ENCODE assay signal across 9 mouse cellular contexts in genomic region chr5:103998739-103999138, GRCm38 (mm10). TPM values are rescaled to one million over a fixed set of nuclear protein-coding genes. Genes with fewer than 3 reads are reported as not detected.
DNase-seq lines count a peak whose midpoint lies in the region; ATAC-seq lines count a peak whose summit lies in the region.
"Had no signal": no experiment of that assay in that cellular context is flagged by ENCODE, and none has a peak within 500 bp of the region (broad histone marks: within the 10 kb centered on the region; RNA-seq: fewer than 3 reads in every experiment).

No protein-coding gene starts in this region.

- no peaks in the 10 kb centered on the region for H3K4me1 ChIP-seq in heart, embryonic 10.5 days

- H3K27me3 ChIP-seq in heart, embryonic 10.5 days (ENCODE audit: insufficient read depth, poor library complexity, severe bottlenecking), result no peaks in the 10 kb centered on the region

- peaks cover 6% of the 10 kb centered on the region; the same call in 1 of the 2 replicates for H3K36me3 ChIP-seq in heart, embryonic 10.5 days

- H3K4me3 ChIP-seq in heart, embryonic 10.5 days, result no peak overlapping the region

- DNase-seq in heart, adult 11 months, result peak; percentile 94
- DNase-seq in heart, embryonic 10.5 days (ENCODE audit: low spot score), result no peak
- peak; percentile 41 for DNase-seq in 416B (ENCODE audit: low read depth)
- DNase-seq in adrenal gland, postnatal 14 days, result peak; percentile 54
- no peak for DNase-seq in kidney, postnatal 4 days
- no peak for DNase-seq in thymus, postnatal 0 days (ENCODE audit: low spot score)
- no peak for DNase-seq in thymus, postnatal 36 days
- DNase-seq: kidney, adult 18-20 months had no signal

- WGBS in heart, embryonic 10.5 days, result 64% methylated on average over 5 of the region's 5 CpGs

- H3K9me3 ChIP-seq in heart, embryonic 10.5 days, result no peaks in the 10 kb centered on the region

- H3K27ac ChIP-seq in heart, embryonic 10.5 days, result no peak overlapping the region

- ATAC-seq in erythroid progenitor cell, adult 5-6 weeks (replicated peaks; ENCODE audit: low FRiP score, poor library complexity, severe bottlenecking), result peak; percentile 65; the same call in 1 of the 2 replicates

RNA-seq across cellular contexts. Expression of gene Hsd17b13, which starts 21.5 kb away (rescaled TPM):
- not detected in 2 replicates for polyA plus RNA-seq in heart, embryonic 10.5 days (2016; fragmentation: Nextera tagmentation; extraction: Ambion mirVana)
- 3.9 and 81.6 TPM in 2 replicates for total RNA-seq in adrenal gland, postnatal 14 days (2021)
- total RNA-seq in erythroid progenitor cell, adult 5-6 weeks (2015; ENCODE audit: low replicate concordance), result not detected in 2 replicates
- not detected in 2 replicates for total RNA-seq in erythroid progenitor cell, adult 5-6 weeks (2017; ENCODE audit: low replicate concordance)
- 0.12 TPM in 2 replicates for polyA plus RNA-seq in thymus, postnatal 0 days (2015; fragmentation: Nextera tagmentation; extraction: Ambion mirVana)

RNA-seq across cellular contexts. Expression of gene Hsd17b11, which starts 23.0 kb away (rescaled TPM):
- polyA plus RNA-seq in heart, embryonic 10.5 days (2016; fragmentation: Nextera tagmentation; extraction: Ambion mirVana), result 2.5 and 3.6 TPM in 2 replicates
- total RNA-seq in adrenal gland, postnatal 14 days (2021), result 51.0 and 60.5 TPM in 2 replicates
- 10.8 and 18.0 TPM in 2 replicates for total RNA-seq in erythroid progenitor cell, adult 5-6 weeks (2015; ENCODE audit: low replicate concordance)
- 4.7 and 9.0 TPM in 2 replicates for total RNA-seq in erythroid progenitor cell, adult 5-6 weeks (2017; ENCODE audit: low replicate concordance)
- 3.9 and 5.7 TPM in 2 replicates for polyA plus RNA-seq in thymus, postnatal 0 days (2015; fragmentation: Nextera tagmentation; extraction: Ambion mirVana)

RNA-seq across cellular contexts. Expression of gene Nudt9, which starts 47.4 kb away (rescaled TPM):
- polyA plus RNA-seq in heart, embryonic 10.5 days (2016; fragmentation: Nextera tagmentation; extraction: Ambion mirVana), result 55.5 and 68.7 TPM in 2 replicates
- total RNA-seq in adrenal gland, postnatal 14 days (2021), result 56.5 and 60.0 TPM in 2 replicates
- total RNA-seq in erythroid progenitor cell, adult 5-6 weeks (2015; ENCODE audit: low replicate concordance), result 51.6 and 69.9 TPM in 2 replicates
- 59.2 and 61.9 TPM in 2 replicates for total RNA-seq in erythroid progenitor cell, adult 5-6 weeks (2017; ENCODE audit: low replicate concordance)
- polyA plus RNA-seq in thymus, postnatal 0 days (2015; fragmentation: Nextera tagmentation; extraction: Ambion mirVana), result 53.9 and 56.6 TPM in 2 replicates

Comparison
In these comparisons a context has a peak if more than half of its experiments do, and no peak if none do; other contexts are left out.
1. DNase-seq: peak in heart, adult 11 months (single experiment), 416B (single experiment) and adrenal gland, postnatal 14 days (single experiment); none in heart, embryonic 10.5 days (single experiment), kidney, postnatal 4 days (0 of 2), thymus, postnatal 0 days (single experiment) and thymus, postnatal 36 days (0 of 2).